Mouse (Mus musculus): ENCODE measurements around the gene Gm19345.

GRCm38 (mm10) chr7:19820347-19821048 lies 31.3 kb upstream of the Gm19345 start:
- TF ChIP-seq CTCF (IDR thresholded peaks at IDR 0.05; ENCODE audit: borderline replicate concordance, extremely low read depth, insufficient read depth, insufficient read length) (no peak), POLR2A (IDR thresholded peaks at IDR 0.05; ENCODE audit: borderline replicate concordance, extremely low read depth, insufficient read depth, insufficient read length, poor library complexity, severe bottlenecking) (no peak)
